Mouse (Mus musculus) E14TG2a.4 (cell line): ENCODE results near the gene Serpina3i.
"Not testable (repeated sequence)": the region's sequence is repeated elsewhere in the genome, so short reads cannot be mapped to it uniquely, and the experiment has no call there.

Source experiments
- CTCF ChIP-seq: conservative IDR thresholded peaks from 2 replicates; pipeline ENCODE4 v1.5.1; 2014; ENCODE audit warnings: low read length
- NANOG ChIP-seq: IDR thresholded peaks from 2 replicates; pipeline ENCODE4 v1.6.1; 2014; ENCODE audit warnings: borderline replicate concordance, low read length, mixed read lengths
- POU5F1 ChIP-seq: IDR thresholded peaks from 2 replicates; pipeline ENCODE4 v1.6.1; 2014; ENCODE audit warnings: low read length, borderline replicate concordance

DNA sequence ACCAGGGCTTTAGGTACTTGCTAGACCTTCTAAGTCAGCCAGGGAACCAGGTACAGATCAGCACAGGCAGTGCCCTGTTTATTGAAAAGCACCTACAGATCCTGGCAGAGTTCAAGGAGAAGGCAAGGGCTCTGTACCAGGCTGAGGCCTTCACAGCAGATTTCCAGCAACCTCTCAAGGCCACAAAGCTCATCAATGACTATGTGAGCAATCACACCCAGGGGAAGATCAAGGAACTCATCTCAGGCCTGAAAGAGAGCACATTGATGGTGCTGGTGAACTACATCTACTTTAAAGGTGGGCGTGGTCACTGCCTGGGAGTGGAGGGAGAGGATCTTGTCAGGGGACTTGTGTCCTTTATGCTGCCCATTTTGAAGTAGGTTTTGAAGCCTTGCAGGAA lies 24.9 kb upstream of the Serpina3i start:
- TF ChIP-seq CTCF, NANOG, POU5F1: not testable (repeated sequence)
